Mouse (Mus musculus) adrenal gland, postnatal 25 days (tissue): ENCODE data around the gene Guca1b. TPM values are rescaled to one million over a fixed set of nuclear protein-coding genes. Genes with fewer than 3 reads are reported as not detected.

Experiments
- DNase-seq: peaks from one replicate; pipeline ENCODE4 v3.0.0; 2021; ENCODE audit warnings: mixed read lengths
- long read RNA-seq: library from polyadenylated mRNA; stranded (forward); transcript quantifications from one replicate; pipeline ENCODE4 v2.0.0, GENCODE M21; 2021
- total RNA-seq: library from RNA; stranded (reverse); gene quantifications from 2 replicates; pipeline ENCODE4 v1.2.3, GENCODE M21; 2021

Guca1b gene
- 1.6 and 3.2 TPM in 2 replicates for total RNA-seq
- long read RNA-seq, partial matches to known transcripts, result 1 of 1 reads
- long read RNA-seq, other reads (novel, unspliced or antisense), result 0 of 1 reads

- DNase-seq, result no peak
Observed at GRCm38 (mm10) chr17:47385145-47385544, at the start of gene Guca1b. Gene Guca1b (plus strand): TSS chr17:47385393.

GRCm38 (mm10) chr17:47343121-47343520 is 42.1 kb upstream of the Guca1b start:
- no peak for DNase-seq

- no peak for DNase-seq
Observed at GRCm38 (mm10) chr17:47349721-47350319, 35.4 kb upstream of the Guca1b start.

- peak; percentile 71 for DNase-seq
Observed at GRCm38 (mm10) chr17:47359964-47360363, 25.2 kb upstream of the Guca1b start.

- DNase-seq, result no peak
Observed at GRCm38 (mm10) chr17:47361343-47361742, 23.9 kb upstream of the Guca1b start.

- peak; percentile 85 for DNase-seq
Observed at GRCm38 (mm10) chr17:47368401-47369086, 16.6 kb upstream of the Guca1b start, which contains the start of gene Mrps10. Gene Mrps10 (plus strand): TSS chr17:47368887.

GRCm38 (mm10) chr17:47369087-47369443 is 16.1 kb upstream of the Guca1b start:
- DNase-seq, result peak; percentile 30

GRCm38 (mm10) chr17:47371451-47371850 is 13.7 kb upstream of the Guca1b start:
- DNase-seq, result peak; percentile 53

GRCm38 (mm10) chr17:47373991-47374390 is 11.2 kb upstream of the Guca1b start:
- DNase-seq, result no peak

GRCm38 (mm10) chr17:47376779-47377280 is 8.4 kb upstream of the Guca1b start:
- no peak for DNase-seq

- no peak for DNase-seq
Observed at GRCm38 (mm10) chr17:47378133-47378532, 7.1 kb upstream of the Guca1b start.

GRCm38 (mm10) chr17:47381917-47382316 is 3.3 kb upstream of the Guca1b start:
- no peak for DNase-seq

- DNase-seq, result no peak
Observed at GRCm38 (mm10) chr17:47383266-47383665, 1.9 kb upstream of the Guca1b start.

GRCm38 (mm10) chr17:47384064-47384463 is 1.1 kb upstream of the Guca1b start:
- DNase-seq, result no peak

GRCm38 (mm10) chr17:47386649-47387048 is 1.5 kb downstream of the Guca1b start:
- DNase-seq, result peak; percentile 51

- peak; percentile 39 for DNase-seq
Observed at GRCm38 (mm10) chr17:47394223-47394869, 9.2 kb downstream of the Guca1b start.

GRCm38 (mm10) chr17:47395376-47395913 is 10.3 kb downstream of the Guca1b start:
- DNase-seq, result peak; percentile 68

GRCm38 (mm10) chr17:47399091-47399490 is 13.9 kb downstream of the Guca1b start:
- no peak for DNase-seq

- DNase-seq, result no peak
Observed at GRCm38 (mm10) chr17:47400451-47400850, 15.3 kb downstream of the Guca1b start, which contains the start of gene Guca1a. Gene Guca1a (minus strand): TSS chr17:47400584.

GRCm38 (mm10) chr17:47407717-47408557 is 22.7 kb downstream of the Guca1b start:
- no peak for DNase-seq

- DNase-seq, result peak; percentile 58
Observed at GRCm38 (mm10) chr17:47408558-47408898, 23.3 kb downstream of the Guca1b start.
